Mouse (Mus musculus): ENCODE measurements around the gene Cxcr3. TPM values are rescaled to one million over a fixed set of nuclear protein-coding genes. Genes with fewer than 3 reads are reported as not detected.

Cxcr3 gene
- total RNA-seq, 2 experiments from 2014 or later: not detected

DNA sequence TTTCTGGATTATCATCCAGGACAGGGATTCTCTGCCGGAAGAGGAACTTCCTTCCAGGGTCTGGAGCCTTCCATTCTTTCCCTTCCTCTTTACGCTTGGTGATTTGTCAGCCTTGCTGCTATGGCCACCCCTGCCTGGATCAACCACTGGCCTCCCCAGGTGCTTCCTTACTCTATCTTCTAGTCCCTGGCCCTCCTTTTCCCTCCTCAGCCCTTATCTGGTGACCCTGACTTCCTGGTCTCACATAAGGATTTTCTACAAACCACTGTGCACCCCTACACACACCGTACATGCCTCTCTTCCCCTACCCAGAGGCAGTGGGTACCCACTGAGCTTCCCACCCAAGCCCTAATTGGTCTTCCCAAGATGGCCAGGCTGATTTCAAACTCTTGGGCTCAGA, 781 bp downstream of the Cxcr3 start:
- no peak for DNase-seq (ENCODE audit: extremely low spot score in 1 of 2, low spot score in 2 of 2)
- Histone ChIP-seq H3K4me3 (no peak overlapping the region), H3K27ac (no peak overlapping the region)
- intact Hi-C loops (cut with DNase I): no loop called here
- TF ChIP-seq CTCF (IDR thresholded peaks at IDR 0.05): no peak

GRCm38 (mm10) chrX:101732644-101733043, 1.4 kb downstream of the Cxcr3 start:
- no peak for TF ChIP-seq CTCF (IDR thresholded peaks at IDR 0.05)
- intact Hi-C loops (cut with DNase I): no loop called here
- no peak overlapping the region for H3K27ac ChIP-seq
- no peak for DNase-seq (ENCODE audit: extremely low spot score in 1 of 2, low spot score in 2 of 2)
- H3K4me3 ChIP-seq: no peak overlapping the region

DNA sequence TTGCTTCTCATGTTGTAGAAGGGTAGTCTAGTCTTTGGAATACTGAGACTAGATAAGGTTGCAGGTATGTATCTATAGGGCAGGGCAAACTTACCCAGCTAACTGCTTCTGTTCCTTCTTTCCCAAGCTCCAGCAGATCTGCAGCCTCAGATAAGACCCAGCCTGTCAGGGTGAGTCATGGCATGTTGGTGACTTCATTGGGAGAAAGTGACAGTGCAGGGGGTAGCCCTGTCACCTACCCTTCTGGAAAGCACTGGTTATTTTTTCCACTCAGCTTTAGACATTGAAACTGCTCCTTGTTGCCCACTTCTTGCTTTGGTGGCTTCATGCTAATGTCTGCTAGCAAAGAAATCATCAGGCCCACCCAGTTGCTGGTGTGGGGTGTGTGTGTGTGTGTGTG, 4.1 kb downstream of the Cxcr3 start:
- Histone ChIP-seq H3K27ac (no peak overlapping the region), H3K4me3 (no peak overlapping the region)
- DNase-seq (ENCODE audit: extremely low spot score in 1 of 2, low spot score in 2 of 2): no peak
- no peak for TF ChIP-seq CTCF (IDR thresholded peaks at IDR 0.05)
- intact Hi-C loops (cut with DNase I): no loop called here

GRCm38 (mm10) chrX:101720401-101720800, 13.7 kb downstream of the Cxcr3 start:
- DNase-seq (ENCODE audit: extremely low spot score in 1 of 2, low spot score in 2 of 2): no peak
- TF ChIP-seq CTCF (IDR thresholded peaks at IDR 0.05): no peak
- intact Hi-C loops (cut with DNase I): no loop called here

DNA sequence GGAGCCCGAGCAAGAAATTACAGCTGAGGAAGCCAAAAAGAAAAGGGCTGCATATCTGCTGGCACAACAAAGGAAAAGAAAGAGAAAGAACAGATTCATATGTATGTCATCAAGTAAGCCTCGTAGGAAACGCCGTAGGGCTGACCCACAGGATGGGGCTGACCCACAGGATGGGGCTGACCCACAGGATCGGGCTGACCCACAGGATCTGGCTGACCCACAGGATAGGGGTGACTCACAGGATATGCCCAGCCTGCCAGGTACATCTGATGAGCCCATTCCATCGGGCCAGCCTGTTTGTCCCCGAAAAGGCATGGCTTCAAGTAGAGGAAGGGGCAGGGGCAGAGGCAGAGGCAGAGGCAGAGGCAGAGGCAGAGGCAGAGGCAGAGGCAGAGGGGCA, 29.0 kb downstream of the Cxcr3 start:
- no peak for TF ChIP-seq CTCF (IDR thresholded peaks at IDR 0.05)
- H3K4me3 ChIP-seq: no peak overlapping the region
- intact Hi-C loops (cut with DNase I): no loop called here
- no peak overlapping the region for H3K27ac ChIP-seq
- DNase-seq (ENCODE audit: extremely low spot score in 1 of 2, low spot score in 2 of 2): no peak

More at GRCm38 (mm10) chrX:101720401-101720800, 13.7 kb downstream of the Cxcr3 start:
- no peak overlapping the region for H3K27ac ChIP-seq
- no peak overlapping the region for H3K4me3 ChIP-seq

GRCm38 (mm10) chrX:101698232-101698631, 35.8 kb downstream of the Cxcr3 start:
- H3K27ac ChIP-seq: no peak overlapping the region
- TF ChIP-seq CTCF (IDR thresholded peaks at IDR 0.05): no peak
- DNase-seq (ENCODE audit: extremely low spot score in 1 of 2, low spot score in 2 of 2): no peak
- intact Hi-C loops (cut with DNase I): no loop called here
- H3K4me3 ChIP-seq: no peak overlapping the region

DNA sequence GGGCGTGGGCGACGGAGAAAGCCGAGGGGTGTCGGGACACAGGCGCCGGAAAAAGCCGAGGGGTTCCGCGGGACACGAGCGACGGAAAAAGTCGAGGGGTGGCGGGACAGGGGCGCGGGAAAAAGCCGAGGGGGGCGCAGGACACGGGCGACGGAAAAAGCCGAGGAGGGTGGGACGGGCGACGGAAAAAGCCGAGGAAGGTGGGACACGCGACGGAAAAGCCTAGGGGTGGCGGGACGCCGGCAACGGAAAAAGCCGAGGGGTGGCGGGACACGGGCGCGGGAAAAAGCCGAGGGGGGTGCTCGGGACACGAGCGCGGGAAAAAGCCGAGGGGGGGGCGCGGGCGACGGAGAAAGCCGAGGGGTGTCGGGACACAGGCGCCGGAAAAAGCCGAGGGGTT, 36.5 kb downstream of the Cxcr3 start:
- no peak for TF ChIP-seq CTCF (IDR thresholded peaks at IDR 0.05)
- intact Hi-C loops (cut with DNase I): no loop called here
- H3K27ac ChIP-seq: no peak overlapping the region
- H3K4me3 ChIP-seq: no peak overlapping the region
- DNase-seq (ENCODE audit: extremely low spot score in 1 of 2, low spot score in 2 of 2): no peak

DNA sequence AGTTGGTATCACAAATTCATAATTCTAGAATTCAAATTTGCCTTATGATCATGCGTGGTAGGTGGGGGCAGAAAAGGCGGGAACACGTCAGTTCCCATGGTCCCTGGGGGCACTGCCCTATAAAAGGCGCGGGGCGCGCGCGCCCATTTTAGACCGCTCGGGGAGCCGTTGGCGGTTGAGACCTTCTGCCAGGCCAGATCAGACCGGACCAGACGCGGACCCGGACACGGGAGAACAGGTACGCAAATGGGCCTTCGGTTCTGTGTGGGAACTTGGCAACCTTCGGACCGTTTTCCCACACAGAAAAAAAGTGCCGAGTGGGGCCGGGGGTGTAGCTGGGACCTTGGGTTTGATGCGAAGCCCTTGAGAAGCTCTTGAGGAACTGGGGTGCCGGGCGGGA, 38.4 kb downstream of the Cxcr3 start:
- intact Hi-C loops (cut with DNase I): no loop called here
- Histone ChIP-seq H3K27ac (no peak overlapping the region), H3K4me3 (no peak overlapping the region)
- TF ChIP-seq CTCF (IDR thresholded peaks at IDR 0.05): no peak
- DNase-seq (ENCODE audit: extremely low spot score in 1 of 2, low spot score in 2 of 2): no peak

Other genes starting within 250 kb of the Cxcr3 start
- 10 to 100 TPM; 53.2 to 53.5 TPM for gene Taf1, start 201.5 kb downstream of the Cxcr3 start, total RNA-seq (2021)
- gene Ogt, start 94.2 kb downstream of the Cxcr3 start, total RNA-seq (2021): 100 to 1,000 TPM; 232 to 236 TPM
- under 1 TPM in 1 of 2 experiments, not detected in 1; 0.30 TPM for gene Gm4779, start 60.2 kb upstream of the Cxcr3 start, total RNA-seq (2021)
- gene 8030474K03Rik, start 60.4 kb upstream of the Cxcr3 start, total RNA-seq (2021): not detected
- gene Nhsl2, start 115.1 kb upstream of the Cxcr3 start, total RNA-seq (2021): 10 to 100 TPM; 37.0 to 38.0 TPM

All from left cerebral cortex, adult 2 months (tissue).